Mouse (Mus musculus) thymus, adult 2 months (tissue): ENCODE measurements at regions not wholly inside any gene's neighbourhood (a gene's known extent, or its start where the extent isn't known, plus 50 kb on each side); places are given as distances from the start of the nearest gene placed in this dataset.

Experiments
- CTCF ChIP-seq: fragments of 200-500 bp; IDR thresholded peaks from 2 replicates; pipeline ENCODE4 v1.5.1; 2012; ENCODE audit warnings: mild to moderate bottlenecking, control low read depth, low read length, moderate library complexity, borderline replicate concordance; ENCODE audit not compliant: control insufficient read depth, poor library complexity, insufficient read depth; ENCODE audit errors: extremely low read depth
- POLR2A ChIP-seq: fragments of 200-500 bp; IDR thresholded peaks from 2 replicates; pipeline ENCODE4 v1.6.1; 2012; ENCODE audit warnings: mild to moderate bottlenecking, low read length, control low read depth, moderate library complexity; ENCODE audit not compliant: control insufficient read depth, poor library complexity, insufficient read depth; ENCODE audit errors: extremely low read depth

- TF ChIP-seq CTCF (no peak), POLR2A (no peak)
Observed at GRCm38 (mm10) chr8:26888050-26888449, 89.1 kb upstream of the Zfp703 start.
